Mouse (Mus musculus): ENCODE measurements at regions not wholly inside any gene's neighbourhood (a gene's known extent, or its start where the extent isn't known, plus 50 kb on each side); places are given as distances from the start of the nearest gene placed in this dataset.

DNA sequence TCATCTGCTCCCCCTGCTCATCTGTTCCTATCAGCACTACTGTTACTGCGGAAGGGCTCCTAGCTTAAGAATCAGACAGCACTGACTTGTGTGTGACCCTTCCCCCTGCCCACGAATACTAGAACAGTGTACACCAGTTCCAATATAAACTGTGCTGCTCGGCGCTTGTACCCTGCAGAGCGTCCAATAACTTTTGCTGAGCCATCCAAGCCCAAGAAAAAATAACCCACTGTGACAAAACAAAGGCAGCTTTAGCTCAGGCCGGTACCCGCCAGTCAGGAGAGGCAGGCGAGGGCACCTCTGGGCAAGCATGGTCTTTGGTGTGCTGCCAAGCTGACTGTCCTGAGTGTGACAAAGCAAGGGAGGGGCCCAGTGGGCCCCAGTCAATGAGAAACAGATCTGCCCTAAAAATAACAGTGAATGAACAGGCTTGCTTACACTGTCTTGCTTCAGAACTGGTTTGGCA is 185.0 kb upstream of the Sesn3 start:
- peak; percentile 46 for DNase-seq
- intact Hi-C loops (cut with DNase I) = no loop called here

DNA sequence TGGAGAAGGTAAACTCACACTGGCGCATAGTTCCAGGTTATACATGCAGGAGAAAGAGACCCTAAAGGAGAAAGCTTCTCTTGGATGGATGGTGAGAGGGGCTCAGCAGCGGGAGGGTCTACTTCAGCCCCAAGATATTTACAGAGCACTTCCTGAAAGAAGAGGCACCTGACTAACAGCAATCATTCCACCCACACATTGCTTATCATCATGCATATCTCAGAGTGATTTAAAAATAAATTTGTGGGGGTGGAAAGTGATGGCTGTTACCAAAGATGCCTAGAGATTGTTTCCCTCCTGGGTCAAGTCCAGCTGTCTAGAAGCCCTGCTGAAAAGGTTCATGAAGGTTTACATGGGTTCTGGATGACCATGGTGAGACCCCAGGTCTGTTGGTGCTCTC is 184.4 kb upstream of the Sesn3 start:
- DNase-seq = no peak

DNA sequence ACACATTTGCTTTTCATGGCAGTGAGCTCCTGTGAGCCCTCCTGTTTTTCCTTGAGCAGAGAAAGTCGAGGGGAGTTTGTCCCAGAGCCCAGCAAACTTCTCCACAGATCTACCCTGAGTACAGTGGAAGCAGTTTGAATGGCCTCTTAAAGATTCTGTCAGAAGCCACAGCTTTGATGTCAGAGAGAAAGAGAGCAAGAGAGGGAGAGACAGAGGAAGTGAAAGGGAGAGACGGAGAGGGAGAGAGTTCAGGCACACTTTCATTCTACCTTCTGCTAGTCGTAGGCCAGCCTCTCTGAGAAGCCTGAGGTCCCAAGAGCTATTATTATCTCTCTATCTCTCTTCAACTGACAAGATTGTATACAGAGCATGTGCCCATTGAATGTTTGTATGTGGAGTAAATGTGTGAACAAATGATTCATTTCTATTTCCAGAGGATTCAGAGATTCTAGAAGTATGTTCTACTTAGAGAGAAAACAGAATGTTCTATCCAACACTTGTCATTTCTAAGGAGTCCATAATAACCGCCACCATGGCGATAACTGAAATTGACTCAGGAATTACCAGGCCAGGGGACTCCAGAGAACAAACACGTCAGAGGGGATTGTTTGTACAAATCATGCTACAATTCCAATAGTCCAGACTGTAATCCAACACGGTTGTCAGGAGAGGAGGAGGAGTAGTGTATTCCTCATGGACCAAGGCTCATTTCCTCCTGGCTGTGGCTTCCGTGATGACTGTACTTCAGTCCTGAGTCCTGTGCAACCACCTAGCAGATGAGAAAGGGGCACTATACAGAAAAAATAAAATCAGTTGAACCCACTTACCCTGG is 183.6 kb upstream of the Sesn3 start:
- DNase-seq = no peak
- intact Hi-C loops (cut with DNase I) = no loop called here

More for the DNA sequence above, 184.4 kb upstream of the Sesn3 start:
- intact Hi-C loops (cut with DNase I) = no loop called here

DNA sequence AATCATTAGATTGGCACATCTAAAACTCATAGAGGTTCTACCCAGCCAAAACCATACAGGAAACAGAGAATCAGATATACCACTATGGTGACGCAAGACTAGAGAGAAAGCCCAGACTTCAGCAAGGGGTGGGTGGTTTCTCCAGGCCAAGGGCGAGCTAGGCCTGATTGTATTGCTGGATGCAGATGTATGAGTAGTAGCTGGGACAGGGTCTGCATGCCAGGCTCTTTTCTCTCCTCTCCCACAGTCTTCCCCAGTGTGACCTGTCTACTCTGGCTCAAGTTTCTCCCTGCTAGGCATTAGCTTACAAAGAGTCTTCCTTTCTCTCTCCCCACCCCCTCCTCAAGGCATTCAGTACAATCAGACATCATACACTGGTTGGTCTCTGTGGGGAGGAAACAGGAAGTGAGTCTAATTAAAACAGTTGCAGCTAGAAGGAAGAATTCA is 181.8 kb upstream of the Sesn3 start:
- intact Hi-C loops (cut with DNase I) = no loop called here
- DNase-seq = no peak

DNA sequence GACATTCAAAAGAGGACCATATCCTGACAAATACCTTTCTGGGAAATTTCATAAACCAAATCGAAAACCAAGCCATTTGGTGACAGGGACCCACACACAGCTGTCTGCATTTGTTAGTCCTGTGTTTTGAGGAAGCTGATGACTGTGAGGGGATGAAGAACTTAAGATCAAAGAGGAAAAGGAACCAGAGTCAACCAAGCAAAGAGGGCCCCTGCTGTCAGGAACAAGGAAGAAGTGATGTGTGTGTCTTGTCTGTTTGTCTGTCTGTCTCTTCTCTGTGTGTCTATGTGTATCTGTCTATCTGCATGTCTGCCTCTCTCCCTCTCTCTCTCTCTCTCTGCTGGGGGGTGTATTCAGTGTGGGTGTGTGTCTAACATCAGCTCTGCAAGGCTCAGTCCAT is 171.3 kb upstream of the Sesn3 start:
- intact Hi-C loops (cut with DNase I) = no loop called here
- DNase-seq = no peak

DNA sequence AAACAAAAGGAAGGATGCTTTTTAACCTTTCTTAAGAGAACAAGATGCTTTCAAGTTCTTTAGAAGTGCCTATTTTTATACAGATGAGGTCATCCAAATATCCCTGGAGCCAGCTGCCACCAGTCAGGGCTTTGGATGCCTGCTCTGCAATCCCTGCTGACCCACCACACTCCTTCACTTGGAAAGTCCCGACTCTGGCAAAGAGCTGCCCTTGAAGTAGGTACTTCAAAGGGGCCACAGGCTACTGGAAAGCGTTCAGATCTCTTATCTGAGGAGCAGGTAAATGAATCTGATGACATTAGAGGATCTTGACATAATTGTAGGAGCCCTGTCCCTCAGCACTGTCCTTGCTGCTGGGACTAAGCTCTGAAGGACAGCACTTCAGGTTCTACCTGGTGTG is 169.9 kb upstream of the Sesn3 start:
- intact Hi-C loops (cut with DNase I) = no loop called here
- DNase-seq = no peak

DNA sequence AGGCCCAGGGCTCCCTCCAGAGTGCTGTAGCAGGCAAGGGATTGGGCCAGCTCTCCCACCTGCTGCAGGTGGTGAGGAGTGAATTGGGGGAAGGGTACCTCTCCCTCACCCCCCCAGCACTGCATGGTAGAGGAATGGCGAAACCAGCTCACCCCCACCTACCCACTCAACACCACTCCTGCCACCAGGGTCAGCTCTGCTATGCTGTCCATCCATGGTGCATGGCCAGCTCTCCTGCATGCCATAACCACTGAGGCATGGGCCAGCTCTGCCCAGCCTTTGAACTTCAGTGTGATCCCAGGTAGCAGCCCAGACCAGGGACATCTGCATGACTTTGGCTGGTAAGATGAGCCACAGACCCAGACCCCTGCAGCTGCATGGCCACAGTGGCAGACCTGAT is 168.5 kb upstream of the Sesn3 start:
- intact Hi-C loops (cut with DNase I) = no loop called here
- no peak for DNase-seq

DNA sequence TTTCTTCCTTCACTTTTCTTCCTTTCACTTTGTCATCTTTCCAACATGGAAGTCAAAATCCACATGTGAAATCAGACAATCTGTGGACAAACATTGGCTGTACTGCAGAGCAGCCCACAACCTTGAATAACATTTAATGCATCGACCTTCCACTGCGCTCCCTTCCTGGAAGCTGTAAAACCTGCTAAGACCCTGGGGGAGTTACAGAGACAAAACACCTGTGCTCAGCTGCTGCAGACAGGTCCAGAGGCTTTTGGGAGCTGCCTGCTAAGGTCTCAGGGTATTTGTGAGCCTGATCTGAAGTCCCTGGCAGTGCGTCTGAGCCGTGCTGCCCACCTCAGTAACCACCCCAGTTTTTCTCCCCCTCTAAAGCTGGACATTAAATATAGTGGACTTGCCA is 166.1 kb upstream of the Sesn3 start:
- intact Hi-C loops (cut with DNase I) = no loop called here
- no peak for DNase-seq

DNA sequence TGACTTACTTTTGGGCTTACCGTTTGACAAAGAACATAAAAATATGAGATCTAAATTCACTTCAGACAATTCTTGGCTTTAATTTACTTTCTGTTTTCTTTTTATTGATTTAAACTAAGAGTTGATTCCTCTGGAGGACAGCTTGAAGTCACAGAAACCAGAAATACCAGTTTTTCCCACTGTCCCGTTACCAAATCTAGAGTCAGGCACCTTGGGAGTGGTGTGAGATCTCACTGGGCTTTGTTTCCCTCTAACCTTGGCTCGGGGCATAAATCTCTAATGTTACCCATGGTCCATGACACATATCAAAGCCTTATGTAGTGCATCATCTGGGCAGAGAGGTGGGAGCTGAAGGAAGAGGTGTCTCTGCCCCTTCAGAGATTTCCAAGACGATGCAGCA is 165.4 kb upstream of the Sesn3 start:
- DNase-seq = no peak
- intact Hi-C loops (cut with DNase I) = no loop called here

DNA sequence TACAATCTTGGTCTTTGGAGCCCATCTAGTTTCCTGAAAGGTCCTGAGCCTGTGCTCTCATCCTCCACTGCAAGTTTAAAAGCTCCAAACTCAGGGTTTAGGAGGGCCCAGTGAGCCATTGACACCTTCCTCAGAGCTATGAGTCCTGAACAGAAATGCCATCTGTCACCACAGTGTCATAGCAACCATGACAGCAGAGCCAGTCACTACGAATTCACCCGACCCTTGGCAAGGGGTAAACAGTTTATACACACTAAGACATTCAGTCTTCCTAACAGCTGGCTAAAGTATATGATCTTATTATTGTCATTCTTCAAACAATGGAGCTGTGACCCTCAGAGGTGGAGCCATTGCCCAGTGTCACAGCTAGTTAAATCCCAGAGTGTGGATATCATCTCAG is 163.2 kb upstream of the Sesn3 start:
- DNase-seq = no peak
- intact Hi-C loops (cut with DNase I) = no loop called here

DNA sequence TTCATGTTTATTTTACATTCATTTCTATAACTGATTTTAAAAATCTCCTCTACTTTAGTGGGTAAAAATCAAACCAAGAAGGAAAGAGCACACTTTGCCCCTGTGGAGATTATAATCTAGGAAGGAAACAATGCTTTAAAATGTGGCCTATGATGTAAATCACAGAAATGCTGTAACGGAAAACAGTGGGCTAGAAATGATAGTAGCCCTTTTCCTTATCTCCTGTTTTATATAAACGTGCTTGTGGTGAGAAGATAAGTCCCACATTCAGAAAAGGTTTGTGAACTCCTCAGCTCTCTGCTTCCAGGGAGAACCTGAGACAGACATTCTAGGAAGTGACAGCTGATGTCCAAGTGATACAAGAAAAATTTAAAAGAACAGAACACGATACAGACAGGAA is 159.3 kb upstream of the Sesn3 start:
- DNase-seq = no peak
- intact Hi-C loops (cut with DNase I) = no loop called here

DNA sequence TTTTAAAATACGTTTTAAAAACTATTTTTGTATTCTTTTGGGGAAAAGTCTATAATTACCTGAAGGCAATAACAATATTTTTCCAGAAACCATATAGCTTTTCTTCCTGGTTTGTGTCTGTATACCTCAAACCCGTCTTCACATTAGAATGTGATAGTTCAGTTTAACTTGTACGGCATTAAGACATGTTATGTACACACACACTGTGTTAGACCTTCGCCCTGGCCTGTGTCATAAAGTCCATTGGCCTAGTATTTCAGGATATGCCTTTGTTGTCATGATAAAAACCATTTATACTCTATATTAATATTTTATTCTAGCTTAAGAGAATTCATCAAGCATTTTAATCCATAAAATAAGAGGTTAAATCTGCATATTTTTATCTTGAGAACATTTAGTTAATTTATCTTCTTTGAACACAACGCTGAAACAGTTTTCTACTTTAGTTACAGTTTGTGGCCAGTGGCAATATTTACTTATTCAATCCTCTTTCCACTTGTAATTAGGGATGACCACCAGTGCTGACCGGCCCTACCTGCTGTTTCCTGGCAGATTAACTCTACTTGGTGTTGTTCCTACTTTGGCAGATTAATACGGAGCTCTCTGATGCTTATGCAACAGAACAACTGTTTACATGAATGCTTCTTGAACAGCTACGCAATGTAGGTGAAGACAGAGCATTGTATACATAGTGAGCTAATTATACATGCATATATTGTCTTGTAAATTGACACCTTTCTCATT is 158.6 kb upstream of the Sesn3 start:
- intact Hi-C loops (cut with DNase I) = no loop called here
- no peak for DNase-seq

DNA sequence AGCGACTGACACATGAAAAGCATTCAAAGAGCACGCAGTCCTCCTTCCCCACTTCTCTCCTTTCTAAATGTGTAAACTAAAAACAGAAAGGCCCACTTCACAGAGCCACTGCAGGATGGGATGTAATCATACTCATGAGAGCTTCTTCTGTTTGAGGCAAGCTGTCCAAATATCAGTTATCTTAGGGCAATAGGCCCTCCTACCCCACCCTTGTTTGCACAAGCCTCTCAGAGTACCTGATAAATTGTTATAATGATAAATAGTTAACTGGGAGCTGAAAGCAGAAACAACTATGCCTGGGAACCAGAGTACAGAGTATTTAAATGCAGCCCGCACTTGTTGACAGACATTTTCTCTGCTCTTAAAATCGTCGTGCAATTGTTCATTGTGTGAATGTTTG is 141.5 kb upstream of the Sesn3 start:
- intact Hi-C loops (cut with DNase I) = no loop called here
- no peak for DNase-seq

DNA sequence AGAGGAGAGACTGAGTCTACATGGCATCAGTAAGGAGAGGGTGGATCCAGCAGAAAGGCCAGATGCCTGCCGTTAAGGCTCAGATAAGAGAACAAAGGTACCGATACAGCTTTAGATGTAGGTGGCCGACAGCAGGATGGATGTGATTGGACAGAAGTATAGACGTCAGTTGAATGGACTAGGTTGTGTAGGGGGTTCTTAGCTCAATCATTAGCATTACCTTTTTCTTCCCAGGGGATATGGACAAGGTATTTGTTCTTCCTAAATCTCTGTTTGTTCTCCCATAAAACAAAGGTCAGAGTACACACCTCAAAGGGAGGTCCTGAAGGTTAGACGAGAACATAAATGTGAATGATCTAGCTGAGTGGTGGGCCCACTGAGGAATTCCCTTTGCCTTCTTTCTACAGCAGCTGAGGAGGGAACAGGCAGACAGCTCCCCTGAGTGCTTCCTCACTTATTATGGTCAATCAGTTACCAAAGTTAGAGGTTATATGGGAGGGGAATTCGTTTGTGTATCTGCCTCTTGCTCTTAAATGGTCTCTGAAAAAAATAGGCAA is 139.9 kb upstream of the Sesn3 start:
- no peak for DNase-seq
- intact Hi-C loops (cut with DNase I) = no loop called here

DNA sequence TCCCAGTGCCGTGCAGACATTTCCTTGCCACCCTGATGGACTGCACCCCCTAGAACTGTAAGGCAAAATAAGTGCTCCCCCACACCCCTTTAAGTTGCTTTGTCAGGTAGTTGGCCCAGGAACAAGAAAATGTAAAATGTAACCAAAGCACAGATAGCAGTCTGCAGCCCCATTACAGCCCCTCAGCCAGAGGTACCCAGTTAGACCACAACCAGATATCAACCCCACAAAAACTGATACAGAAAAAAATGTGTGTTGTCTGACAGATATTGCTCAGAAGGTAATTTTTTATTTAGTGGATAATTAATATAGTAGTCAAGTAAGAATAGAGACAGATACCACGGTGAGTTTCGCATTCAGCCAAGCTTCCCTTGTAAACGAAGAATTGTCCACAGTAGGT is 133.5 kb upstream of the Sesn3 start:
- no peak for DNase-seq
- intact Hi-C loops (cut with DNase I) = no loop called here

DNA sequence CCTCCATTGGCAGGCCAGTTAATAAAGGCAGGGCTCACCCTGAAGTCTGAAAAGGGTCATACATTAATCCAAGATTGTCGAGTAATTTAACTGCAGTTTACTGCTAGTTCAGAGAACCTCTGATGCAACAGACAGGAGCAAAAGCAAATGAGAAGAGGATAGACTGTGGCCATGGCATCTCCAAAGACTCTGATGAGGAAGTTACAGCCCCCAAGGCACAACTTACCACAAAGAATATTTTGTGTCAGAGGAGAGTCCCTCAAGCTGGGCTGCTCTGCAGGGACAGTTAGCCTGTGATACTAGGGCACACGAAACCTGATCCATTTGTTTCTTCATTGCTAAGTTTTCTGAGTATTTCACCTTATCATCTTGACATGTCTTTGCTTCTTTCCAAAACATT is 130.9 kb upstream of the Sesn3 start:
- DNase-seq = no peak
- intact Hi-C loops (cut with DNase I) = no loop called here

DNA sequence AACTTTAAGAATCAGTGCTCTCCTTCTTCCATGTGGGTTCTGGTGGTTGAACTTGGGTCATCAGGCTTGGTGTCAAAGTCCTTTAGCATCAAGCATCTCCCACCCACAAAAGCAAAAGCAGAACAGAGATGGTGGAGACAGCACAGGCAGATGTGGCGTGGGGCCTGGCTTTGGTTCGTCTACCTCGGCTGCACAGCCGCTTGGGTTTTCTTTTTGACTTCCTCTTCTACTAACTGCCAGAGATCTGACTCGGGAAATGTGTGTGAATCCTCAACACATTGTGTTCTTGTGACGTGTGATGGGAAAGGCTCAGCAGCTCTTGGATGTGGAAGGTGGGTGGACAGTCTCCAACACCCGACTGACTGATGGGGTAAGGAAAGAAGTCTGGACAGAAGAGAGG is 127.8 kb upstream of the Sesn3 start:
- intact Hi-C loops (cut with DNase I) = no loop called here

DNA sequence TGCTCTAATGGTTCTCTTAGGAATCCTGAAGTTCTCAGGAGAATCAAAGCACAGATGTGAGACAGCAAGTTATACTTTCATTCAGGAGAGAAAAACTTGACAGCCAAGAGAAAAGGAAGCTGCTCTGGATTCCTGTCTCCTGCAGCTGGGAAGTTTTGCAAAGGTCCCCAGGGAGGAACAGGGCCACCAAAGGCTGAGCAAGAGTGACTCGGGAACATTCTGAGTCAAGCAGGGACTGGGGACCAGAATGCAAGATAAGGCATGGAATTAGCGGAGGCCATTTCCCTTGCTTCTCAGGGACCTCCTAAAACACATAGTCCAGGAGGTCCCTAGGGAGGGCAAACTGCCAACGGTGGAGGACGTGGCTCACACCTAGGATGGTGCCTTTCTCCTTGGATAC is 127.1 kb upstream of the Sesn3 start:
- DNase-seq = no peak
- intact Hi-C loops (cut with DNase I) = no loop called here

More for the DNA sequence above, 127.8 kb upstream of the Sesn3 start:
- DNase-seq = no peak

DNA sequence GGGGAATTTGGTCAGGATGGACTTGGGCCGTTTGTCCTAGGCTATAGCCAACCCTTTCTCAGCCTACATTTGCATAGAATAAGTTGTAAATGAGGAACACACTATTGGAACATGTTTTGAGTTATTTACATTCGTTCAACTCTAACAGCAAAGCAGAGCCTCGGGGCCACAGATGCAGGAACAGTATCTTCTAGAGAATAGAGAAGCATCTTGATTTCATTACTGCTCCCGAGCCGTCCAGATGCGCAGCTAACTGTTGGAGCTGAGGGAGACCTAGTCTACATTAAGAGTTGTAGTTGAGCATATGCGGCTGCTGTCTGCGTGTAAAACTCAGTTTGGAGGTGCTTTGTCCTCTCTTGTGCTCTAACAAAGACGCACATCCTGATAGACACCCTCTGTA is 124.6 kb upstream of the Sesn3 start:
- no peak for DNase-seq
- intact Hi-C loops (cut with DNase I) = no loop called here

DNA sequence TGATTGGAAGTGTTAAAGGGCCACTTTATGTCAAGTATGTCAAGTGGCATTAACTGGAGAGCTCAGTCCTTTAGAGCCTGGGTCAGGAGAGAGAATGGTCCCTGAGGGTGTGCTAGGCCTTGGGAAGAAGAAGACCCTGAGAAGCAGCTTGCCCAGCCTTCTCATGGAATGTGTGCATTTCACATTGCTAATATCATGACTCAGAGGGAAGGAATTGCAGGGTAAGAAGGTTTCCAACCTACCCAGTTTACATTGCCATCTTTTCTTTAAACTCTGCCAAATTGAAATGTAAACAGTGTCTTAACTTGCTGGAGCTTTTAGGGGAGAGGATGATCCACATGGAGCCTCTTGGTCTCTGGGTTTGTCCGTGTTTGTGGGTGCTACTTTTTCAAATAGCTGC is 117.9 kb upstream of the Sesn3 start:
- intact Hi-C loops (cut with DNase I) = no loop called here
- no peak for DNase-seq

DNA sequence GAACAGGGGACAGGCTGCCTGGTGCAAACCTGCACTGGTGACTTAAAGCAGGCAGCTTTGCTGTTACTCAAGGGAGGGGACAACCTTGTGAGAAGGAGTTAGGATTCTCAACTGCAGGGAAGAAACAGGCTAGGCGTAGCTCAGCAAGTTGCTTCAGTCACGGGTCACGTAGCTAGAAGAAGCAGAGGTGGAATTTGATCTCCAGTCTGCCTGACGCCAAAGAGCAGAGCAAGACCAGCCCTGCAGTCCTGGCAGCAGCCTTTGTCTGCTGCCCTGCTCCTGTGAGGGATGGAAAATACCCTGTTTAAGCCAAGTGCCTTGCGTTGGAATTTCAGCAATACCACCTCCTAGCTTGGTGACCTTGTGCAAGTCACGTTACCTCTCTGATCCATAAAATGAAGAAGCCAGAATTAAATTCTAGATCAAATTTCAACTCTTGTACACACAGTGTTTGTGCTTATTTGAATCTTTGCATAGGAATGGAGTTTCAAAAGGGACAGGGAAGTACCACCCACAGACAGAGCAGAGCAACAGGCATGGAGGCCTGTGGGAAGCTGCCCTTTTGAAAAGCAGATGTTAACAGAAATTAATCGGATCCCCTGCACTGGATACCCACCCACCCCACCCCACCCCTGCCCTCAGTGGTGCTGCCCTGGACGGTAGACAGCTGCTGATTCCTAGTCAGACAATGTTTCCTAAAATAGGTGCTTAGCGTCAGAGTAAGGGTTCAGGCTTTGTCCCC is 116.6 kb upstream of the Sesn3 start:
- no peak for DNase-seq
- intact Hi-C loops (cut with DNase I) = no loop called here
